ENCODE assay signal across 9 mouse cellular contexts in the genomic region with DNA sequence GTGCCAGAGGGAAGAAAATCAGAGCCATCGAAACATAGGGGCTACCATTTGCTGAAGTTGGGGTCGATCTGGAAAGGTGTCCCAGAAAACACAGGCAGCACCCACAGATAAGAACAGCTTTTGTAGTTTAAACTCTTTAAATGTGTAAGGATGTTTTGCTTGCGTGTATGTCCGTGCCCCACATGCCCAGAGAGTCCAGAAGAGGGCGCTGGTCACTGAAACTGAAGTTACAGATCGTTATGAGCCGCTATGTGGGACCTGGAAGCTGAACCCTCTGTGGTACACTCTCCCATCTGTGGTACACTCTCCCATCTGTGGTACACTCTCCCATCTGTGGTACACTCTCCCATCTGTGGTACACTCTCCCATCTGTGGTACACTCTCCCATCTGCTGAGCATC. TPM values are rescaled to one million over a fixed set of nuclear protein-coding genes. Genes with fewer than 3 reads are reported as not detected.
DNase-seq lines count a peak whose midpoint lies in the region; ATAC-seq and TF ChIP-seq lines count a peak whose summit lies in the region.
"Had no signal": no experiment of that assay in that cellular context is flagged by ENCODE, and none has a peak within 500 bp of the region (broad histone marks: within the 10 kb centered on the region; RNA-seq: fewer than 3 reads in every experiment).

No protein-coding gene starts in this region.

- no peaks in the 10 kb centered on the region for H3K9me3 ChIP-seq in G1E (replicated peaks)
- no peaks in the 10 kb centered on the region for H3K9me3 ChIP-seq in lung, embryonic 14.5 days (ENCODE audit: low read depth, low read length)

- H3K4me1 ChIP-seq in G1E (ENCODE audit: insufficient read depth, low read depth, low read length), result peaks cover 36% of the 10 kb centered on the region
- H3K4me1 ChIP-seq in heart, adult 2 months (ENCODE audit: control insufficient read depth, insufficient read depth, low read length), result peaks cover 19% of the 10 kb centered on the region
- H3K4me1 ChIP-seq in lung, embryonic 14.5 days (ENCODE audit: insufficient read depth), result no peaks in the 10 kb centered on the region

- peak overlapping the region; percentile 80 for H3K9ac ChIP-seq in heart, adult 2 months (ENCODE audit: low read depth, low read length)
- H3K9ac ChIP-seq in lung, embryonic 14.5 days, result peak overlapping the region; percentile 67

- peak; percentile 39; the same call in 1 of the 2 replicates for TF ChIP-seq EP300 in heart, adult 2 months (IDR thresholded peaks at IDR 0.05; ENCODE audit: insufficient read depth, low read depth, low read length)

- H3K27me3 ChIP-seq in G1E (ENCODE audit: insufficient read depth, low read length), result peaks cover 8% of the 10 kb centered on the region; the same call in 1 of the 2 replicates
- H3K27me3 ChIP-seq in heart, adult 2 months (ENCODE audit: control insufficient read depth, insufficient read depth, low read length), result no peaks in the 10 kb centered on the region
- no peaks in the 10 kb centered on the region for H3K27me3 ChIP-seq in lung, embryonic 14.5 days (ENCODE audit: insufficient read depth, low read length)

- DNase-seq in A20 (ENCODE audit: low read depth, low spot score) (peak; percentile 67), G1E (ENCODE audit: low spot score) (no peak)
- peak; percentile 70 to 71 for DNase-seq in cerebellum, postnatal 36 days
- peak; percentile 67 for DNase-seq in heart, adult 2 months
- peak; percentile 78 for DNase-seq in kidney, adult 9 months
- DNase-seq in lung, embryonic 14.5 days, result peak; percentile 88
- no peak for DNase-seq in urinary bladder, postnatal 4 days (ENCODE audit: low spot score in 2 of 2)

- 2% methylated on average over 7 of the region's 7 CpGs for WGBS in heart, adult 2 months
- 19% methylated on average over 7 of the region's 7 CpGs for WGBS in lung, embryonic 14.5 days

- no peak for TF ChIP-seq POLR2A in heart, adult 2 months (IDR thresholded peaks at IDR 0.05; ENCODE audit: insufficient read depth, low read depth, low read length)

- no peaks in the 10 kb centered on the region for H3K79me2 ChIP-seq in heart, adult 2 months (replicated peaks; ENCODE audit: control insufficient read depth, insufficient read depth, low read length)

- peak; percentile 29; the same call in 1 of the 2 replicates for TF ChIP-seq CTCF in G1E (IDR thresholded peaks at IDR 0.05; ENCODE audit: low read depth, low read length)
- TF ChIP-seq CTCF in heart, adult 2 months (IDR thresholded peaks at IDR 0.05), result peak; percentile 74
- TF ChIP-seq CTCF in lung, embryonic 14.5 days (IDR thresholded peaks at IDR 0.05; ENCODE audit: low read depth), result peak; percentile 66

- peaks cover 6% of the 10 kb centered on the region for H3K36me3 ChIP-seq in G1E (replicated peaks)
- H3K36me3 ChIP-seq in heart, adult 2 months (ENCODE audit: control insufficient read depth, insufficient read depth, low read length), result peaks cover 4% of the 10 kb centered on the region; the same call in 1 of the 2 replicates
- no peaks in the 10 kb centered on the region for H3K36me3 ChIP-seq in lung, embryonic 14.5 days (ENCODE audit: insufficient read depth)

- H3K4me3 ChIP-seq in G1E (ENCODE audit: low read depth, low read length), result peak overlapping the region; percentile 69
- H3K4me3 ChIP-seq in heart, adult 2 months, result peak overlapping the region; percentile 48
- H3K4me3 ChIP-seq in lung, embryonic 14.5 days (ENCODE audit: low read depth, low read length), result peak overlapping the region; percentile 56

- intact Hi-C loops in heart, adult 2 months (cut with DNase I), result no loop called here

- peak overlapping the region; percentile 89 for H3K4me2 ChIP-seq in lung, embryonic 14.5 days

- peak overlapping the region; percentile 96 for H3K27ac ChIP-seq in heart, adult 2 months
- H3K27ac ChIP-seq in lung, embryonic 14.5 days (ENCODE audit: low read depth), result peak overlapping the region; percentile 93

- ATAC-seq in G1E (ENCODE audit: extremely low read depth, insufficient number of reproducible peaks, low FRiP score, poor library complexity, severe bottlenecking), result no peak
- peak; percentile 57; the same call in 1 of the 2 replicates for ATAC-seq in lung, embryonic 14.5 days (ENCODE audit: insufficient read depth)
- ATAC-seq in neutrophil, adult 5-6 weeks (ENCODE audit: extremely low read depth, insufficient number of reproducible peaks, low FRiP score, poor library complexity, severe bottlenecking), result peak; percentile 67; the same call in 1 of the 2 replicates

RNA-seq across cellular contexts. Expression of a gene that starts 4.8 kb away (rescaled TPM):
- 1.3 TPM in 1 of 2 replicates, not detected in the other for total RNA-seq in G1E (2014; fragmentation: Nextera tagmentation)
- 0.11 TPM in 1 of 2 replicates, not detected in the other for total RNA-seq in G1E (2017)
- 0.74 and 1.5 TPM in 2 replicates for polyA plus RNA-seq in G1E (2012)
- under 1 TPM; 0.39 to 0.52 TPM for total RNA-seq in heart, adult 2 months (2021)
- polyA plus RNA-seq in heart, adult 2 months (2012; rRNA removed), result 0.08 TPM in 1 of 2 replicates, not detected in the other
- polyA plus RNA-seq in lung, embryonic 14.5 days (2014; fragmentation: Nextera tagmentation; extraction: Ambion mirVana), result 0.64 TPM in 1 of 2 replicates, not detected in the other
- 1.5 TPM in 1 of 2 replicates, not detected in the other for total RNA-seq in neutrophil, adult 5-6 weeks (2017)
- polyA plus RNA-seq: frontal cortex, adult 2 months had no signal

RNA-seq across cellular contexts. Expression of a gene that starts 17.6 kb away (rescaled TPM):
- total RNA-seq in G1E (2014; fragmentation: Nextera tagmentation) (44.6 and 46.0 TPM in 2 replicates), G1E (2017) (81.5 and 87.0 TPM in 2 replicates)
- polyA plus RNA-seq in G1E (2012), result 305 and 329 TPM in 2 replicates
- total RNA-seq in heart, adult 2 months (2021), result 100 to 1,000 TPM; 278 to 344 TPM
- polyA plus RNA-seq in heart, adult 2 months (2012; rRNA removed), result 175 and 189 TPM in 2 replicates
- polyA plus RNA-seq in lung, embryonic 14.5 days (2014; fragmentation: Nextera tagmentation; extraction: Ambion mirVana), result 204 and 217 TPM in 2 replicates
- 91.6 and 100 TPM in 2 replicates for total RNA-seq in neutrophil, adult 5-6 weeks (2017)

RNA-seq across cellular contexts. Expression of a gene that starts 17.8 kb away (rescaled TPM):
- total RNA-seq in G1E (2014; fragmentation: Nextera tagmentation) (29.8 and 30.5 TPM in 2 replicates), G1E (2017) (10.2 and 10.5 TPM in 2 replicates)
- polyA plus RNA-seq in G1E (2012), result 59.5 and 68.5 TPM in 2 replicates
- total RNA-seq in heart, adult 2 months (2021), result 10 to 100 TPM; 32.9 TPM
- polyA plus RNA-seq in heart, adult 2 months (2012; rRNA removed), result 55.4 and 59.5 TPM in 2 replicates
- polyA plus RNA-seq in lung, embryonic 14.5 days (2014; fragmentation: Nextera tagmentation; extraction: Ambion mirVana), result 40.8 and 42.7 TPM in 2 replicates
- 21.1 and 22.2 TPM in 2 replicates for total RNA-seq in neutrophil, adult 5-6 weeks (2017)

RNA-seq across cellular contexts. Expression of a gene that starts 18.6 kb away (rescaled TPM):
- total RNA-seq in G1E (2014; fragmentation: Nextera tagmentation) (39.6 and 40.5 TPM in 2 replicates), G1E (2017) (68.7 and 75.5 TPM in 2 replicates)
- 183 and 195 TPM in 2 replicates for polyA plus RNA-seq in G1E (2012)
- 10 to 100 TPM; 47.3 to 51.8 TPM for total RNA-seq in heart, adult 2 months (2021)
- 10.6 and 22.1 TPM in 2 replicates for polyA plus RNA-seq in heart, adult 2 months (2012; rRNA removed)
- polyA plus RNA-seq in lung, embryonic 14.5 days (2014; fragmentation: Nextera tagmentation; extraction: Ambion mirVana), result 72.0 and 73.8 TPM in 2 replicates
- 135 and 147 TPM in 2 replicates for total RNA-seq in neutrophil, adult 5-6 weeks (2017)

RNA-seq across cellular contexts. Expression of a gene that starts 40.2 kb away (rescaled TPM):
- total RNA-seq in G1E (2014; fragmentation: Nextera tagmentation), result 329 and 422 TPM in 2 replicates
- total RNA-seq in G1E (2017), result 35.1 and 42.1 TPM in 2 replicates
- 210 and 227 TPM in 2 replicates for polyA plus RNA-seq in G1E (2012)
- total RNA-seq in heart, adult 2 months (2021), result 100 to 1,000 TPM; 113 to 133 TPM
- polyA plus RNA-seq in heart, adult 2 months (2012; rRNA removed), result 148 and 173 TPM in 2 replicates
- polyA plus RNA-seq in lung, embryonic 14.5 days (2014; fragmentation: Nextera tagmentation; extraction: Ambion mirVana), result 515 and 542 TPM in 2 replicates
- 15.2 and 17.9 TPM in 2 replicates for total RNA-seq in neutrophil, adult 5-6 weeks (2017)

Comparison
In these comparisons a context has a peak if more than half of its experiments do, and no peak if none do; other contexts are left out.
1. DNase-seq: peak in A20 (single experiment), cerebellum, postnatal 36 days (2 of 2), heart, adult 2 months (2 of 2), kidney, adult 9 months (single experiment) and lung, embryonic 14.5 days (single experiment); none in G1E (single experiment) and urinary bladder, postnatal 4 days (0 of 2).
2. Peak in every context shown above with its lines, with median percentiles within 50 percentile points of each other: H3K4me3 ChIP-seq and CTCF ChIP-seq.